Mouse (Mus musculus) subcutaneous adipose tissue, adult 2 months (tissue): ENCODE measurements around the gene Pkmyt1. TPM values are rescaled to one million over a fixed set of nuclear protein-coding genes. Genes with fewer than 3 reads are reported as not detected.

Source experiments
- polyA plus RNA-seq: library from polyadenylated mRNA; depleted of rRNA; stranded (reverse); fragments of >200 nt; gene quantifications from 2 replicates; pipeline ENCODE4 v1.2.3, GENCODE M21; 2012; ENCODE audit warnings: low replicate concordance; rRNA removed

Gene Pkmyt1
- polyA plus RNA-seq, result 22.6 and 25.7 TPM in 2 replicates

DNA sequence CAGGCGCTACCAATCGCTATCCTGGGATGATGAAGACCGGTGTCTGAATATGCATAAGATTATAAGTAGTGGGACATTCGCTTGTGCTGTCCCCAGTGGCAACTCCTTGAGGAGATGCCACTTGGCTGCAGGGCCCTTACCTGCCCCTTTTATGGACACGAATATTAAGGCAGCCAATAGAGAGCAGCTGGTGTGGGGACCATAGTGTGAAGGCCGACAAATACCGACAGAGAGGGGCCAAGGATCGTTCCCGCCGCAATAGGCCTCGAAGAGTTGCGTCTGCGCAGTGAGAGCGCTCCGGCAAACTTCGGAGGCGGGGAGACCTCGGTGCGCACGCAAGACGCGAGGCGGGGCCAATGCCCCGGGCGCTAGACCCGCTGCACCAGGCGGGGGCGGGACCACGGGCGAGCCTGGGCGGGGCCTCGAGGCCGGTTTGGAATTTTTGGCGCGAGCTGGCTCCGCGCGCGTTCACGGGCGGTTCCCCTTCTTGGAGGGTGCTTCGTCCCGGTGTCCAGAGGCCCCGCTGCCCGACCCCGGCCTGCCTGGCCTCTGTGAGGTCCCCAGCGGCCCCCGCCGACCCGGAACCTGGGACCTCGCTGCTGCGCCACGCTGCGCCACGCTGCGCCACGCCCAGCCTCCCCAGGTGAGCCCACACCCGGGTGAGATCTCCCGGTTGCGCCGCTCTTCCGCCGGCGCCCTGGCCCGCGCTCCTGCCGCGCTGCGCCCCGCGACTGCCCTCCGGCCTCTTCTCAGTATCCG is at the start of gene Pkmyt1:
Gene Pkmyt1 (plus strand): TSS at position 338 of the 759 bp plus-strand sequence.

DNA sequence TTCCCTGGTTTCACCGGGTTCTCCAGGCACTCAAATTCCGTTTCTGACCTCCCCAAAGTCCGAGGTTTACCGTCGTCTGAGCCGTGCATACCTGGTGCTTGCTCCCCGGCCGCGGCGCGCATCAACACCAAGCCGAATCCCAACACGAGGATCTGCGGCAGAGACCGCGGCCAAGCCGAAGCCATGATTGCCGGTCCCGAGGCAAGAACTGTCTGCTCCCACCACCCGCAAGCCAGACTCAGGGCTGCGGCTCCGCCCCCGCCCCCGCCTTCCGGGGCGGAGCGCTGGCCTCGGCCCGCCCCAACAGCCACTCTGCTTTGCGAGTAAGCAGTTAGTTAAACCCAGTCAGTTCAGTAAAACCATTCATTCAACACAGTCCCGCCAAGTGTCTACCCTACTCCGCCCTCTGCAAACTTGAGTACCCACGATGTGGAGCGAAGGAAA is 48.9 kb upstream of the Pkmyt1 start, which contains the start of gene Tnfrsf12a:
Gene Tnfrsf12a (minus strand): TSS at position 233 of the 444 bp plus-strand sequence.

DNA sequence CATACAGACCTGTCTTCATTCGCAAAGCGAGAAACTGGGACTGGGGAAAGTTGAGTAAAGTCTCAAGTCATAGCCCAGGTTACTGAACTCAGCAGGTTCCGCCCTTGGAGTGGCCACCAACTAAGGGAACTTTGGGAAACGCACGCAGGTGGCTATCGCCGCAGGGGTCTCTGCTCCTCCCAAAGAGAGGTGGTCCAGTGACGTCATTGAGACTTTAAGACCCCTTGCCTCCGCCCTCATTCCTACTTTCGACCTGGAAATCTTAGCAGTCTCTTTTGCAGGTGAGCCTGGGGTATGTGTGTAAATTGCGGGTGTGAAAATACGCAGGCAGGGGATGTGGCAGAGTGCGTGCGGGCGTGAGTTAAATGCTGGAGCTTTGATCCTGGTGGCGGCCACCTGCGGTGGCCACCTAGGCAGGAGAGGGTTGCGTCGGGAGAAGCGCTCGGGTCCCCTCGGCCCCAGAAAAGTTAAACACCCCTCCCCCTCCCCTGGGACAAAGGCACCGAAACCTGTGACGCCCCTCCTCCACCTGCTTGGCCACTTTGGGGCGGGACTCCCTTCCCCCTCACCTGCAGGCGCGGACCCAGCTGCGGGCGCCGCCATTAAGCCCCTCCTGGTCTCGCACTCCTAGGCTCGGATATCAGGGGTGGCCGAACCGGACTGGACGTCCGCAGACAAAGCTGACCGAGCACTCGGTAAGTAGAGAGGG is 46.9 kb upstream of the Pkmyt1 start, which contains the start of gene Cldn6:
Gene Cldn6 (plus strand): TSS at position 123 of the 709 bp plus-strand sequence.

DNA sequence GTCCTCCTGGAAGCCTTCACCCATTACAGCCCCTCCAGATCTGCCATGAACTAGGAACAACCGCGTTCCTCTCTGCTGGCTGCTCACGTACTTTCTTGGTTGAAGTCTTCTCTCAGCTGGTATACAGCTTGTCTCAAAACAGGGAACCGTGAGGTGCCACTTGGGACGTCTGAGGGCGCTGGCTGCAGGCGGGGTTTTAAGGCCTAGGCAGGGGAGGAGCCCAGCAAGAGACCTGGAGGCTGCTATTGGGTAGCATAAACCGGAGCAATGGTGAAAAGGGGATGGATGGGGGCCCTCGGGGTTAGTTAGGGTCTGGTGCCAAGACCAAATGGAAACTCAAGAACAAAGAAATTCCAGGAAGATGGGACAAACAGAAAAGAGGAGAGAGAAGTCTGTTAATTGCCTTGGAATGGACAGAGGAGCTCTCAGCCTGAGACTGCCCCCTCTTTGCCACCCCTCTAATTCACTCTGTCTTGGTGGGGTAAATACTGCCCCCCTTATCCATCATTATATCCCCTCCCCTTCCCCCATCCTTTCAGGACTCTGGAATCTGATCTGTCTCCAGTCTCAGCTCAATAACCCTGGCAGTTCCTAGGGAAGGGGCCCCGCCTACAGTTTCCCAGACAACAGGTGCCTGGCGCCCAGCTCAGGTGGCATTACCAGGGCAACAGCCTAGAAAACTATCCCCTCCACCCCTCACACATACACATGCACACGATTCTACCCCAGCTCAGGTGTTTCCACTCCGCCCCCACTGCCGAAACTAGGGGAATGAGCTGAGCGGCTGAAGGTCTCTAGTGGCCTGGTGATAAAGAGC is 42.1 kb upstream of the Pkmyt1 start, which contains the start of gene Cldn9:
Gene Cldn9 (minus strand): TSS at position 171 of the 817 bp plus-strand sequence.

DNA sequence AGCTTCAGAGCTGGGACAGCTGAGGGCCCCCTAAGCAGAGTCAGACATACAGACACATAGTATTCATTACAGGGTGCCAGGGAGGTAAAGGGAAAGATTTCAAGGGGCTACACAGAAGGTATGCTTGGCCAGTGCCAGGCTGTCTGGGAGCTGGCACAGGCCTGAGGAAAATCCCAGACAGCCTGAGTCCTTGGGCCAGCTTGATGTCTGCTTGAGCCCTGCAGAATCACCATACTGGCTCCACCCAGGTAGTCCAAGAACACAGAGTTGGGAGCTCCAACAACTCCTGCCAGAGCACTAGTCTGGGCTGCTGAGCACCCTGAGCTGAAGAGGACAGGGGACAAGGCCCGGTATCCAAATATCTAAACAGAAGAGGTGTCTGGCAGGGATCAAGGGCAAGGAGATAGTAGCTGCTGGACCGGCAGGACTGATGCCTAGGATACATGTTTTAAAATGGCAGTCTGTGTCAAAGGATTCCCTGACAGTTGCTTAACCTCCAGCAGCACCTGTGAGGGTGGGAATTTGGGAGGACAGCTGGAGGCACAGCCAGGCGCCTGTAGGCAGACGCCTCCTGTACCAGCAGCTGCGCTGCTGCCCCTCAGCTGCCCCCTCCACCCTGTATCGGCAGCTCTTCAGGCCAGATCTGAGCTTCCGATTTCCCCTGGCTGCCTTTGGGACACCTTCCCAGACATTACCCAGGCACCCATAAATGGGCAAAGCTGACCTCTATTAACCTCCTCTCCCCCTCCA is 3.6 kb upstream of the Pkmyt1 start, which contains the start of gene 1520401A03Rik:
Gene 1520401A03Rik (minus strand): TSS at position 408 of the 750 bp plus-strand sequence.

DNA sequence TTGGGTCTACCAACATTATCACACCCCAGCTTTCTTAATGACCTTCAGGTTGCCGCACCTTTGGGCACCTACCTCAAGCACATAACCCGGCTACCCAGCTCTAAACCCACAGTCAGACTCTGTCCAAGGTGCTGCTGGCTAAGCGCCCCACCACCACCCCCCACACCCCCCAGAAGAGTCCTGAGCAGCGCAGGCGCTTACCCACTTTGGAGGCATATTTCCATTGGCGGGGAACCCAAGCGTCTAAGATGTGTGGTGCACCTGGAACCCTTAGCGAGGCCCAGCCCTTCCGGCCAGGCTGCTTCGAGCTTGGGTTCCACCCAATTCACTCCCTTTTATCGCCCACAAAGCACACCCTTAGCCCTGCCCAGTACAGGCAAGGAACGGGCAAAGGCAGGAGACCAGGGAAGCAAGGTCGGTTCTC is 14.5 kb downstream of the Pkmyt1 start, which contains the start of gene Paqr4:
Gene Paqr4 (minus strand): TSS at position 270 of the 424 bp plus-strand sequence.

DNA sequence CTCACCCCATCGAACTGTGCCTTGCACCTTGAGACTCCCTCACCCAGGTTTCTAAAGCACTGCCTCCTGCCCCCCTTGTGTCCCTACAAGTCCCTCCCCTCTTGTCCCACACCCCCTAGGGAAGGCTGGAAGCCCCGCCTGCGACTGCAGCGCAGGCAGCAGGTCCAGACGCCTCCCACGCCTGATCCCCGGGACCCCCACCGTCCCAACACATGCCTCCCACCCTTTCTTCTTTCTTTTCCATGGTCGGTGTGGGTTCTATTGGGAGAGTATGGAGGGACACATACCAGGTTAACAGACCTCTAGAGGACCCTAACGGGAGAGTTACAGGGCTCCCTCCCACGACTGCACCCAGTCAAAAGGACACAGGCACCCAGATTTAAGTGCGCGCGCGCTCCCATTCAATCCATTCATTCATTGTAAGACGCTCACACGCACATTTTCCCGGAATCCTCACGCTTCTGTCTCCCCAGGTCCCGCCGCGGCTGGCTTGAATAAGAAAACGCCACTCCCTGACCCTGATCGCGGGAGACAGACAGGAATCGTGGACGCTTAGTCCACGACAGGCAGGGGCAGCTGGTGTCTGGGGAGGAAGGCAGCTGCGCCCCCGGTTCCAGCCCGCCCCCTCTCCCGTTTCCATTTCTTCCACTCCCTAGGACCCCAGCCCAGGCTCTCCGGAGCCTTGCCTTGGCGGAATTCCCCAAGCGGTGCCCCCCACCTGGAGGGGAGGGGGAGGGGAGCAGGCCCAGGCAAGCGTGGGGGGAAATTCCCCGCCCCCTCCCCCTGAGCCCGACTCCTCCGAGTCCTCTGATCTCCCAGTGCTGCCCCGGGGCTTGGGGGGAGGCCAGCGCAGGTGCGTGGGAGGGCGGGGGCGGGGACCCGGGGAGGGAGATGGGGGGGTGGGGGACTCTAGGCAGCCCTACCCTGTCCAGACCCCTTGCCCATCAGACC is 19.4 kb downstream of the Pkmyt1 start, which contains the start of gene Kremen2:
Gene Kremen2 (minus strand): TSS at position 533 of the 951 bp plus-strand sequence.

DNA sequence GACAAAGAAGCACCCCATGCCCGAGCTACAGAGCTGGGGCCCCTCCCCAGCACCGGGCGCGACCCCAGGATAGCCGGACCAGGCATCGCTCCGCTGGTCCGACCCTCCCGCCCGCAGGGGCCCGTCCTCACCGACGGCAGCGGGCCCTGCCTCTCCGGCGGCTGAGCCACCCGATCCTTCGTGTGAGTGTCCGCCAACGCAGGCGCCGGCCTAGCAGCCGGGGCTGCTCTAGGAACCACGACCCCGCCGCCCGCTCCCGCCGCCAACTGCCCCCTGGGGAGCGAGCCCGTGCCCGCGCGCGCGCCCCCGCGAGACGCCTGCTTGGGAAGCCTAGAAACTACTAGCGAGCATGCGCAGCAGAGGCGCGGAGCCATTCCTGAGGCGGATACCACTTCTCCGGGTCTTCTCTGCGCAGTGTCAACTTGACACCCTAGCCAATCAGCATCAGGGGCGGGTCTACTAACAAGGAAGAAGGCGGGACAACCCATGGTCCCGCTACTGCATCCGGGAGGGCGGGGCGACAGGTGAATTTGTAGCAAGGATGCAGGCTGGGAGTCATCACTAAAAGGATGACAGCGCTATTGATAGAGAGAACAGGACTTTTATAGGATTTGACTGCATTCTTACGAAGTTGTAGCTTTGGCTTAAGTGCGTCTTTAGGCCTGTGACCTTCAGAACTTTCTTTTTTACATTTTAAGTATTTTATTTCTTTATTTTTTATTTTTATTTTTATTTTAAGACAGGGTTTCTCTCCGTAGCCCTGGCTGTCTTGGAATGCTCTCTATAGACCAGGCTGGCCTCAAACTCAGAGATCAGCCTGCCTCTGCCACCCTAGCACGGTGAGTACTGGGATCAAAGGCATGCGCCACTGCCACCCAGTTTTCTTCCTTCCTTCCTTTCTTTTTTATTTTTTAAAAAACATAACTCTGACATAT is 45.4 kb downstream of the Pkmyt1 start, which contains the start of gene Flywch1:
Gene Flywch1 (minus strand): TSS at position 319 of the 935 bp plus-strand sequence.

DNA sequence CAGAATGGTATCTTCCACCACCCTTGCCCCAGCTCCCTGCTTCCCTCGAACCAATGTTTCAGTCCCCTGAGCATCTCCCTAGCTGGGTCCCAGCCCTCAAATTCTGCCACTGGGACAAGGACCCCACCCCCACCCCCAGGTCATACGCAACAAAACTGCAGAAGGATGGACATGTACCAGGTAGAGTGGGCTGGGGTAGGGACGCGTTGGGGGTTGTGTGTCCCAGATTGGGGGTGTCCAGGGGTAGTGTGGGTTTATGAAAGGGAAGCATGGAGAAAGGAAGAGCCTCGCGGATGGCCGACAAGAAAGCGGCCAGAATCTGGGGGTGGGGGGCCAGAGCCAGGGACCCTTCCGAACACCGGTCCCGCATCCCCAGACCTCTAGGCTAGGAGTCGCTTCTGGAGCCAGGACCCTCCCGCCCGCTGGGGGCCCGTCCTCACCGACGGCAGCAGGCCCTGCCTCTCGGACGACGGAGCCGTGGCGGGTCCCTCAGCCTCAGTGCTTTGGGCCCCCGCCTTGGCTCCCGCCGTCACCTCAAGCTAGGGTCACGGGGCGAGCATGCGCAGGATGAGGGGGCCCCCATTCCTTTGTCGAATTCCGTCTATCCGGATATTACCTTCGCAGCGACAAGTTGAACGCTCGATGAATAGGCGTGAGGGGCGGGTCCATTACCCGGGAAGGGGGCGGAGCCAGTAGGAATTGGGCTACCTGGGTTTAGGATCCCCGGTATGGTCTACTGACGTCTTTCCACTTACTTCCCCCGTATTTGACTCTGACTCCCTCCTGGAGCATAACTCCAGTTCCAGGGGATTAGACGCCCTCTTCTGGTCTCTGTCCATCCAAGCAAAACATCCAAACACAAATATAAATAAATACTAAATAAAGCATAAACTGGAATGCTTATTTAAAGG is 59.7 kb downstream of the Pkmyt1 start, which contains the start of gene Flywch2:
Gene Flywch2 (minus strand): TSS at position 521 of the 911 bp plus-strand sequence.

Other genes starting within 250 kb of the Pkmyt1 start
- gene Vmn2r117, start 246.6 kb upstream of the Pkmyt1 start, polyA plus RNA-seq, result not detected in 2 replicates
- 9.9 and 21.8 TPM in 2 replicates for gene Zfp213, start 162.1 kb upstream of the Pkmyt1 start, polyA plus RNA-seq
- 7.4 and 18.3 TPM in 2 replicates for gene Zfp13, start 126.8 kb upstream of the Pkmyt1 start, polyA plus RNA-seq
- gene Zscan10, start 125.5 kb upstream of the Pkmyt1 start, polyA plus RNA-seq, result 0.05 and 0.09 TPM in 2 replicates
- 0.37 and 1.3 TPM in 2 replicates for gene Mmp25, start 81.1 kb upstream of the Pkmyt1 start, polyA plus RNA-seq
- gene Bicdl2, start 65.8 kb upstream of the Pkmyt1 start, polyA plus RNA-seq, result 0.09 and 0.81 TPM in 2 replicates
- 347 and 380 TPM in 2 replicates for gene Hcfc1r1, start 52.7 kb upstream of the Pkmyt1 start, polyA plus RNA-seq
- 23.8 and 34.1 TPM in 2 replicates for gene Thoc6, start 52.5 kb upstream of the Pkmyt1 start, polyA plus RNA-seq
- gene Tnfrsf12a, start 48.9 kb upstream of the Pkmyt1 start, polyA plus RNA-seq, result 16.6 and 25.7 TPM in 2 replicates
- gene Cldn6, start 47.1 kb upstream of the Pkmyt1 start, polyA plus RNA-seq, result 1.6 TPM in 1 of 2 replicates, not detected in the other
- 1.7 TPM in 1 of 2 replicates, not detected in the other for gene Cldn9, start 42.3 kb upstream of the Pkmyt1 start, polyA plus RNA-seq
- gene 1520401A03Rik, start 3.6 kb upstream of the Pkmyt1 start, polyA plus RNA-seq, result 0.05 and 0.06 TPM in 2 replicates
- gene Paqr4, start 14.5 kb downstream of the Pkmyt1 start, polyA plus RNA-seq, result 37.7 and 88.3 TPM in 2 replicates
- 0.10 and 0.24 TPM in 2 replicates for gene Kremen2, start 19.5 kb downstream of the Pkmyt1 start, polyA plus RNA-seq
- 51.7 and 65.7 TPM in 2 replicates for gene Flywch1, start 45.3 kb downstream of the Pkmyt1 start, polyA plus RNA-seq
- 5.5 and 18.8 TPM in 2 replicates for gene Flywch2, start 59.7 kb downstream of the Pkmyt1 start, polyA plus RNA-seq
- 400 and 623 TPM in 2 replicates for gene Srrm2, start 64.2 kb downstream of the Pkmyt1 start, polyA plus RNA-seq
- 589 and 702 TPM in 2 replicates for gene Elob, start 102.8 kb downstream of the Pkmyt1 start, polyA plus RNA-seq
- gene Prss33, start 109.7 kb downstream of the Pkmyt1 start, polyA plus RNA-seq, result 0.09 and 0.33 TPM in 2 replicates
- not detected in 2 replicates for gene Prss32, start 117.5 kb downstream of the Pkmyt1 start, polyA plus RNA-seq
- 0.32 and 0.64 TPM in 2 replicates for gene Prss41, start 117.8 kb downstream of the Pkmyt1 start, polyA plus RNA-seq
- gene Prss21, start 141.7 kb downstream of the Pkmyt1 start, polyA plus RNA-seq, result 0.09 TPM in 1 of 2 replicates, not detected in the other
- gene Dcpp1, start 154.5 kb downstream of the Pkmyt1 start, polyA plus RNA-seq, result not detected in 2 replicates
- not detected in 2 replicates for gene Dcpp2, start 154.5 kb downstream of the Pkmyt1 start, polyA plus RNA-seq
- not detected in 2 replicates for gene Dcpp3, start 191.1 kb downstream of the Pkmyt1 start, polyA plus RNA-seq
- not detected in 2 replicates for gene Sbp, start 215.3 kb downstream of the Pkmyt1 start, polyA plus RNA-seq
- gene Sbpl, start 228.9 kb downstream of the Pkmyt1 start, polyA plus RNA-seq, result not detected in 2 replicates